Mouse (Mus musculus) CD4-positive, CD25-positive, alpha-beta regulatory T cell, adult 4 months (primary cell): Measurements from ENCODE around the gene Lurap1l. TPM values are rescaled to one million over a fixed set of nuclear protein-coding genes. Genes with fewer than 3 reads are reported as not detected.

Experiments
- ATAC-seq: one replicate; pipeline ENCODE4 v1.8.0; 2017
- polyA plus RNA-seq, 2 experiments: library from polyadenylated mRNA; unstranded; fragments of 100-300 nt; shearing (Covaris generic); gene quantifications; one replicate each; pipeline ENCODE4 v1.2.1; 2017

Lurap1l gene
- polyA plus RNA-seq, 2 experiments from 2014 or later: not detected

DNA sequence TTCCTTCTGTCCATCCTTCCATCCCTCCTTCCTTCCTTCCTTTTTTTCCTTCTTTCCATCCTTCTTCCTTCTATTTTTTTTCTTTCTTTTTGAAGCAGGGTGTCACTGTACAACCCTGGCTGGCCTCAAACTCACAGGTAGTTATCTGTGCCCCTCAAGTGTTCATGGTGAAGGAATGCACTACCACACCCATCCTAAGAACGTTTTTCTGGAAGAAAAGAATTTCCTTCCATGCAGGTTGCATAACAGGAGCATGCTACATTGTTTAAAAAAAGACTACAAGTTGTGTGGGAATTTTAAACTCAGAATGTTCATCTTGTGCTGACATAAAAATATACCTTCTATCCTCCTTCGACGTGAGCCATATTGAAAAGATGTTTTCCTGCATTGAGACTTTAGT lies 7.4 kb downstream of the Lurap1l start:
- no peak for ATAC-seq

DNA sequence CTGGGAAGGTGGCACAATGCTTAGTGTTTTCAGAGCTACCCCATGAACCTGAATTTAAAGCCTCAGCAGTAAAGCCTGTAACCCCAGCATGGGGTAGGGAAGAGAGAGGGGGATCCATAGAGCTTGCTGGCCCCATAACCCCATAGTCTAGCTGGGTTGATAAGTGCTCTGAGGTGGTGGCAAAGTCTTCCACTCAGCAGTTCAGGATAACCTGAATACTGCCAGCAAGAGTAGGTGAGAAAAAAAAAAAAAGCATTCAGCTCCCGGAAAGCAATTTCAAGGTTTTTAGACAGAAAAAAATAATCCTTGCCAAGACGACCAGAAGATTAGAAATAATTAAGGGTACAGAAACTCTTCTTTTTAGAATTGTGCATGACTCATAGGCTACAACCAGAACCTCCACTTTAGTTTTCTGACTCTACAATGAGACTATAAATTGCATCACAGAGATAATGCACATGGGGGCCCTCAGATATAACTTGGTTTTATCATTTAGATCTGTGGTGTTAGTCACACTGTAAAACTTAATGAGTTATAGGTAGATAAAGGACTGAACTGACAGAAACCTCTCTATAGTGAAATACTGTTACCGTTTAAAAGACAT lies 8.2 kb downstream of the Lurap1l start:
- no peak for ATAC-seq

DNA sequence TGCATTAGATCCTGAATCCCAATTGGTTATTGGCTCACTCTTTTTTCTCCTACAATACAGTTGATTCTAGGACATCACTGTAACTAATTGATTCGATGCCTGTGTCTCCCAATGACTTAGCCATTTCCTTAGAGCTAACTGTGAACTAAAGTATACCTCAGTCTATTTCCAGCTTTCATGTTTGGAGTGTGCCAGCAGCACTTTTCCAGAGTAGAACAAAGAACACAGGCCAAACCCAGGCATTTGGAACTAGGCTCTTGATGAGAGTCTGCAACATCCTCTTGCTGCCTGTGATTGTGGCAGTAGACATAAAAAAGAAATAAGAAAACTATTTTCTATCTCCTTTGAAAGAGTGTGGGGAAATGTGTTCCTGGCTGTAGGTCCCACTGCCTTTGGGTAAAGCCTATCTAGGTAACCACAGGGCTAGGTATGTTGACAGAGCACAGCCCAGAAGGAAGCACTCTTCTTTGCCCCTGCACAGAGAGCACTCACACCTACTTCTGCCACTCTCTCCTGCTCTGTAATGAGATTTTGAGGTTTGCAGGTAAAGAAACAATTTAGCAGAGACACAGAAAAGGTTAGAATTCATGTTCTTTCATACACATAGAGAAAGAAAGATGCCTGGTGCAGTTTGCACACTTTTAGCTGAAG lies 8.9 kb downstream of the Lurap1l start:
- ATAC-seq: no peak

DNA sequence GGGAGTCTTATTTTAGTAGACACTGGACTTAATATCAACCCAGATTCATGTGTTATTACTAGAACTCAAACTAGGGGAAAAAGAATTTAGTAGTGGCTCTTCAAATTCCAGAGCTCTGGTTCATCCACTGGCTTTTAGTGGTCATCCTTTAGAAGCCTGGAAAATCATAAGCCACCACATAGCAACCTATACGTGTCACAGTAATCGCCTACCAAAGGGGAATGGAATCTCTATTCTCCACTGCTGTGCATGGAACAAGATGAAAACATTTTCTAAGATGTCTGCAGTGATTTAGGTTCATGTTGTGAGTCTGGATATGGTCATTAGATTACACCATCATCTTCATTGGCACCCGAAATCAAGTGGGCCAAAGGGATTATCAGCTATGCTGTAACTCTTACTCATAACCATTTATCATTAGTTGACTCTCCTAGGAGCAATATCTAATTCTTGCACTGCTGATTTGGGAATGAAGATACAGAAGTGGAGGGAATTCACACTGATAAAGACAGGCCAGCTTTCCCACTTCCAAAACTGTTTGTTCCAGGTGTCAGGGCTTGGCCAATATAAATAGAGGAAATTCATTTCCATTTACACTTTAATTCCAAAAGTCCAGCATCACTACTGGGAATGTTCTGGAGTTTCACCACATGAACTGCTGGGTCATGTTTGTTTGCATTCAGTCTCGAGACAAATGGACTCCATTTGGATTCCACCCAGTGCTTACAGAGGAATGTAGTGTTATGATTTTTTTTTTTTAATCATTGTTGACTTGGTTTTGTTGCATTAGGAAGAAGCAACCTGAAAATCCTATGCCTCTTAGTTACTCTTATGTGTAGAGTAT lies 11.4 kb downstream of the Lurap1l start:
- no peak for ATAC-seq

DNA sequence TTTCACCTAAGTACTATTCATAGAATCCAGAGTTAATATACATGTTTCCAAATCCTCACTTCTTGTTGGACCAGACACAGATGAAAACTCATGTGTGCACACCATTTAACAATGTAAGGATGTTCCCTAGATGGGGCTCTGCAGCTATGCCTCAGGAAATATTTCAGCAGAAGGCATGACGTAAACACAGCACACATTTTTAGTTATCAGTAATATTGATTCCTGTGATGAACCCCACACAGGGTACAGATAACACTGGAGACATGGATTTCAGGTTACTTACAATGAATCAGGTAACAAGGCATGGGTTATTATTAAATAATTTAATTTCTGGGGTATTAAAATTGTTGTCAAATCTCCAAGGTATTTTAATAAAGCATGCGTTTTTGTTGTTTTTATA lies 12.2 kb downstream of the Lurap1l start:
- ATAC-seq: no peak

DNA sequence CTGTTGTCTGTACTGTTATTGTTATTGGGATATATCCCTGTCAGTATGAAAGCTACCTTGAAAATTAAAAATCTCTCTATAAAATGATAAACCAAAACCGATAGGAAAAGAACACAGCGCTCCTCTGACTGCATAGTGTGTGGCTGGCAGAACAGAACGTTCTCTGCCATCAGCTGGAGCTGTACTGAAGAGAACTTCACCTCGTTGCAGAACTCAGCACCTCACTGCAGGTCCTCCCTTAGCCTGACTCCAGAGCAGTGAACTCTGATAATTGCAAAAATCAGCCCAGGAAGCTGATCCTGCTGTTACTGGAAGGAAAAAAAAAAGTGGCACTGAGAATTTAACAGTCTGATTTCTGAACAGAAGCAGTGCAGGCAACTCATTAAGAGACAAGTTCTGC lies 14.4 kb downstream of the Lurap1l start:
- ATAC-seq: no peak

DNA sequence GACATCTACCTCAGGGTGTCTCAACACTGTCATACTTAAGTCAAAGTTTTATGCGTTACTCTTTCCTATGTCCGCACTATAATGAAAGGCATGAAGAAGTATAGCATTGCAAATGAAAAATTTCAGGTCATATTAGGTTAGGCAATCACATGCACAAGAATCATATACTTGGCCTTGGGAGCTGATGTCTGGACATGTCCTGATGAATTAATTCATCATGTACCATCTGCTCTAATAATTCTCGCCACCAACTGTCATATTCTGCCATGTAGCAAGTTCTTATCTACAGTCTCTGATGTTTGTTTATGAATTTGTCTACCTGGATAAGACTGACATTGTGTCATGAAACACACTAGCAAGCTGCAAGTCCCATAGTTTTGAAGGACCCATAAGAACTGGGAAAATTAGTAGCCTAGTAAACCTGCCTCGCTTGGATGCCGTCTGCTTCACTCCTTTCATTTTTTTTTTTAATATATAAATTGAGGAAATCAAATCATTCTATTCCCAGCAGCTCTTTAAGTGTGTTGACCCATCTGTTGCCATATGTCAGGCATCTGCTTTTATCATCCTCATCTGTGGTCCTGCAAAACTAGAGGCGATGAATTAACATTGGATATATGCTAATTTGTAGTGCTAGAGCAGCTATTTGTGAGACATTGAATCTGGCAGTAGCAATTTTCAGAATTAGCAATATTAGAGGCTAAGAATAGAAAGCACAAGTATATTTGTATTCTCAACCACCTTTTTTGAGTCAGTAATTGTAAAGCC lies 15.5 kb downstream of the Lurap1l start:
- ATAC-seq: no peak

DNA sequence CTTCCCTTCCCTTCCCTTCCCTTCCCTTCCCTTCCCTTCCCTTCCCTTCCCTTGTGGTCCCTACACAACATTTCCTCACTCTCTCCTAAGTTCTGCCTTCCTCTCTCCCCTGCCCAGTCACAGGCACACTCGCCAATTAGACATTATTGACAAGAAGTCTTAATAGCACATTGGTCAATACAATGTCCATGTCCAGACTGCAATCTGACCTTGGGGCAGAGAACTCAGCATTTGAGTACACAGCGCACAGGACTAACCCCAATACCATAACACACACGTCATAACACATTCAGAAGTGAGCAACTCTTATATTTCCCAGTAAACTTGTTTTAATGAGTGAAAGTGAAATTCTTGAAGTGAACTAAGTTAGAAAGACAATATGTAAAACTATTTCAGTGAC lies 24.3 kb downstream of the Lurap1l start:
- ATAC-seq: no peak

DNA sequence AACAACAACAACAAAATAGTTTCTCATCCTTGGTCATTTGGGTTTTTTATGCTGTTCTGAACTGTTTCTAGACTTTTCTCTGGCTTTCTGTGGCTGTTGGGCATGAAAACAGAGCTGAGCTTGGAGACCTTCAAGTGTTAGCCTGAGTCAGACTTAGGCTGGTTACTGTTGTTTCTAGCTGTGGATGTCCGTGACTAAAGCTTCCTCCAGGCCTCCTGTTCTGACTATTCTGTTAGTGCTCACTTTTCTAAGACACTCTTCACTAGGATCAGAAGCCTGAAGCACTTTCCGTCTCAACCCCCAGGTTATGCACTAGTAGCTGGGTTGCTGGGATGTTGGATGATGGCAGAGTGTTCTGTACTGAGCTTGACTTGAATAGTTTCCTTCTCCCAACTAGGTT lies 28.7 kb downstream of the Lurap1l start:
- ATAC-seq: no peak

DNA sequence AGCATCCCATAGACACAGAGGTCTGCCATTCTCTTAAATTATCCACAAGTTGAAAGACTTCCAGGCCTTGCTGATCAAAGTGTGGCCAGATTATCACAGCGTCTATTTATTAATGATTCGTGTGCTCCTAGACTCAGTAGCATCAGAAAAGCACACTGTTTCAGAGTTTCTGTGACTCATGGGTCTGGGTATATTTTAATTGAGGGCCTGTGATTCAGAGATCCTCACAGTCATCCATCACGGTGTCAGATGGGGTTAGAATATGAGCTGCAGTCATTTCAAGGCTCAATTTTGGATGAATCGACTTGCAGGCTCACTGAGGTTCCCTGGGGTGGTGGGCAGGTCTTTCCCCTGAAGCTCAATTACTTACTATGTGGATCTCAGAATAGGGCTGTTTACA lies 30.5 kb downstream of the Lurap1l start:
- ATAC-seq: no peak

DNA sequence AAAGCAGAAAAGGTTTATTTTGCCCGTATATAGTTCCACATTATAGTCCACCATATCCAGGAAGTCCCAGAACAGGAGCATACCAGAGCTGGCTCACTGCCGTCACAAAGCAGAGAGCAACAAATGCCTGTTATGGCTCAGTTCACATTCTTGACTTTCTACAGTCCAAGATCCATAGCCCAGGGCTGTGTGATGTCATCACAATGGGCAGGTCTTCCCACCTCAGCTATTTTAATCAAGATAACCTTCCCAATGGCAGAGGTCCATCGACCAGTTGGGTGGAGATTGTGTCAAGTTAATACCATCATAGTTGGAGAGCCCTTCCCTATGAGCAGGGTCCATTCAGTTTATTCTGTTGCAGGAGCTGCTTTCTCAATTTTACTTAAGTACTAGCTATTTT lies 31.5 kb downstream of the Lurap1l start:
- no peak for ATAC-seq

DNA sequence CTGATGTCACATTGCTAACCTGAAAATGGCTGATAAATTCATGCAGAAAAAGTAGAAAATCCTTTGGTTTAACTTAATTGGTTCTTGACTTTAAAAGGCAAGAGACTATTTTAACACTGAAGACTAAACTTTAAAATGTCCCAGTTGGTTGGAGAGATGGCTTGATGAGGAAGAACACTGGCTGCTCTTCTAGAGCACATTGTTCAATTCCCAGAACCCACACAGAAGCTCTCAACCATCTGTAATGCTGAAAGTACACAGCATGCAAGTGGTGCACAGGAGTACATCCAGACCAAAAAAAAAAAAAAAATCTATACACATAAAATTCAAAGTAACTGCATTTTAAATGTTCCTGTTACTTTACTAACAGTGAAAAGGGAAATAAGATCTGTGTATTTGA lies 34.2 kb downstream of the Lurap1l start:
- no peak for ATAC-seq

DNA sequence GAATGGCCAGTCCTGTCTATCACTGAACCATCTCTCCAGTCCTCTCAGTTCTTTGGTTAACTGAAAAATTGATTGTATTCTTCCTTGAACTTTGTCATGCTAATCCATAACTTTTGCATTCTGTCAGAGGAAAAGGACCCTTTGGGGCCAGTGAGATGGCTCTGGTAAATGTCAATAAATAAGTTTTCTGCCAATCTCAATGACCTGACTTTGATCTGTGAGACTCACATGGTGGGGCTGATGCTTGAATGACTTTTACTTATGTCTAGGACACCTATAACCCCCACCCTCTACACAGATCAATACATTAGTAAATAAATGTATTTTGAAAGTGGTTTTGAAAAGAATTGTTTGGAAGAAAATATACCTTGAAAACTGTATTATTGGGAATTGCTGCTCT lies 38.7 kb downstream of the Lurap1l start:
- no peak for ATAC-seq

DNA sequence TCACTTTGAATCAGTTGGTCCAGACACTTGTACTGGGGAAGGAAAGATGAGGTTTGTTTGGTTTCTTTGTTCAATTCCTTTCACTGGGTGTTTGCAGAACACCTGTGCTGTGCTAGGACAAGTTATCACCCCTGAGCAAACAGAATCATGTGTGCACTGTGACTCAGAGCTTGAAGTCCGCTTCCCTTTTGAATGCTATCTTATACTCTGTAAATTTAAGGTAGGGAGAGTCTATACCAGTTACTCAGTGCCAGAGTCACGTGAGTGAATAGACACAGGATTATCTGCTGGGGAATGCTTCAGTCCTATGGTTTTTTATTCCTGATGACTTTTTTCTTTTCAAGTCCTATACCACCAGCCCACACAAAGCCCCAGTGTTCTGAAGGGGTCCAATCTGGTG lies 39.3 kb downstream of the Lurap1l start:
- ATAC-seq: no peak

DNA sequence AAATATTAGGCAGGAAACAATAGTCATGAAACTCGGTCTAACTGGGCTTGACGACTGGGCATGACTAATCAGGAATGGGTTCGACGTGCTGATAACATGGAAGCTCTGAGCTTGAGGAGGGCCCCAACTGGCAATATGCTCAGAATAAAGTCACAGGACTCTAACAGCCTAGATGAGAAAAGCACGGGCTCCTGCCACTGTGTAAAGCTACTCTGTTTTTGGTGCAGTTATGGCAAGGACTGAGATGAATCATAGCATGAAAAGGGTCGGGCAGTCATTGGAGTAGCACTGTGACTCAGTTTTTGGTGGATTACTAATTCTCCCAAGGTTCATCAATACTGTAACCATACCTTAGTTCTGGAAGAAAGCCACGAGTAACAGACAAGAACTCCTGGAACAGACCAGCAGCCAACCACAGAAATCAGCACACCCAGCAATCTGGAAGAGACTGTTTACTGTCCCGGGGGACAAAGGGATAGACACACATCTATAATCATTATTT lies 39.9 kb downstream of the Lurap1l start:
- ATAC-seq: no peak

DNA sequence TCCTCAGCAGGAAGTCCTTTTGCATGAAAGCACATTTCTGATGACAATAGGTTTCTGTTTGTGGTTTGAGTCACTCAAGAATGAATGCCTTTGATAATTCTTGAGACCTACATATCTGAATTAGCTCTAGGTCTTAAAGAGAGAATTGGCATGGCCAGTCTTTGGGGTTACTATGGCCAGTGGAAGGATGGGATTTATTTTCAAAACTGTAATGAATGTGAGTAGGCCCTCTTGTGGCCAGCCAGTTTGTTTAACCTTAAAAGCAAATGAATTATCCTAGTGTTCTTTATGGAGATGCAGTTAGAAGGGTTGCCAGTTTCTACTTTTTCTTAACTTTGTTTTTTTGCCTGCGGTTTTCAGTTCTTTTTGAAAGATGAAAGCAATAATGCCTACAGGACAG lies 42.2 kb downstream of the Lurap1l start:
- no peak for ATAC-seq

DNA sequence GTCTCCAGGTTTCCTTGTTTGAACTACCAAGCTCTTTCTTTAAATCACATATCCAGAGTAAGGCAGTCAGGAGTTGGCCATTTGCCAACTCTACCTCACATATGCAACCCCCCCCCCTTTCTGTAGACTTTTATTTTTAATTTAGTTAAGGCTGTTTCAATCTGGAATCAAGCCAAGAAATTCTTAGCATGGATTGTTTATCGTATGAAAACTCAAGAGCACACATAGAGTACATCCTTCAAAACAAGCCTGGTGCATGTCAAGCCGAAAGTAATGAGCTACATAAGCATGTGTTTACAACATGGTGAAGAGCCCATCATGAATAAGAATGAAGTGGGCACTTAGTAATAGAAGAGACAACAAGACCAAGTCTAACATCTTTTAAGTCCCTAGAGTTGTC lies 45.5 kb downstream of the Lurap1l start:
- ATAC-seq: no peak

DNA sequence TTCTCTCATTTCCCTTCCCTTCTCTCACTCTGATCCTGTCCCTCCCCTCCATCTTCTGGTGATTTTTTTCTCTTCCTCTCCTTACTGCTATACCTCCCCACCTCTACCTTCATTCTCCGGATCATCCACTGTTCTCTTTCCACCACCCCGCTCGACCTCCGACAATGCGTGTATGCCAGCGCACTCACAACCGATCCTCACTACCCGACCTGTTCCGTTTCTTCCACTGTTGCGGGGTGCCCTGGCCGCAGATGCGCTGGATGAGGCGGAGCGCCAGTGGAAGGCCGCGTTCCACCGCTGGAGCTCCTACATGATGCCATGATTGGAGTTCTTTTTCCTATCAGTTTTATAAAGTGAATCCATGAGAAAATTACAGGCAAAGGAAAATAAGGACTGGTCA lies 57.1 kb downstream of the Lurap1l start:
- ATAC-seq: no peak

DNA sequence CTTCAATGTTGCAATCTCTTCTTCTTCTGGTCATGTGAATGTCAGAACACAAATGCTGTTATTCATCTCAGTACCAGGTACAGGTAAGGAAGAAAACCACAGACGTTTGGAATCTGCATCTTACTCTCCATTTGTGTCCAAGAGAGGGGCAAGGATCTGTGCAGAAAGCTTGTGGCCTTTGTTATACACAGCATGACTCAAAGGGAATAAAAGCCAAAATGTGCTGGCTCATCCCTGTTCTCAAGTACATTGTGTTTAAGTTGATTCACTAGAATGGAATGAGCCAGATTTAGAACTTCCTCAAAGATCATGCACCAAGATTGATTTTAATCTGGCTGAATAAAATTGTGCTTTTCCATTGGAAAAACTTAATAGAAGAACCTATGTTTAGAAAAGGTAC lies 61.4 kb downstream of the Lurap1l start:
- no peak for ATAC-seq

DNA sequence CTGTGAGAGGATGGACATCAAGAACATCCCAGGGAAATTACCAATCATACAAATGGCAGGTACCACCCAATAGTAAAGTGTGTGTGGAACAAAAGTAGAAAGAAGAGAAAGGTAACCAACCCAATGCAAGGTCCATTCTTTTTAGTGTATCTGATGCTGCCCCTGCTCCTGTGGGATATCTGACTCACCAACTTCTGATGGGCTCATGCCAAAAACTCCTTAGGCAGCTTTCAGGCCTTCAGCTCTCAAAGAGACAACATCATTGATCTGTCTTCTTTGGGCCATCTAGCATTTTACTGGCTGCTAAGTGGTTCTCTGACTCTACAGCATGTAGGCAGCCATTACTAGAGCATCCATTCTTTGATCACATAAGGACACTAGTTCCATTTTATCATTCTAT lies 63.5 kb downstream of the Lurap1l start:
- no peak for ATAC-seq

DNA sequence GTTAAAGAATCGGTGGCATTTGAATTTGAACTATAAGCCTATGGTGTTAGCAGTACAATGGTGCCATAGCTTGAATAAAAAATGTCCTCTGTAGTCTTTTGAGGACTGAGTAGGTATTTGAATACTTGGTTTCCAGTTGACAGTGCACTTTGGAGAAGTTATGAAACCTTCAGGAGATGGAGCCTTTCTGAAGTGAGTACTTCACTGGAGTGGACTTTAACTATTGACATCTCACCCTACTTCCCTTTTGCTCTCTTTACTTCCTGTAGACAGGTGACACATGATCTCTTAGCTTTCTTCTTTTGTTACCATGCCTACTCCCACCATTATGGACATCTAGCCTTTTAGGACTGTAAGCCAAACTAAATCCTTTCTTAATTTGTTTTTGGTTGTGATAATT lies 80.4 kb downstream of the Lurap1l start:
- ATAC-seq: no peak

DNA sequence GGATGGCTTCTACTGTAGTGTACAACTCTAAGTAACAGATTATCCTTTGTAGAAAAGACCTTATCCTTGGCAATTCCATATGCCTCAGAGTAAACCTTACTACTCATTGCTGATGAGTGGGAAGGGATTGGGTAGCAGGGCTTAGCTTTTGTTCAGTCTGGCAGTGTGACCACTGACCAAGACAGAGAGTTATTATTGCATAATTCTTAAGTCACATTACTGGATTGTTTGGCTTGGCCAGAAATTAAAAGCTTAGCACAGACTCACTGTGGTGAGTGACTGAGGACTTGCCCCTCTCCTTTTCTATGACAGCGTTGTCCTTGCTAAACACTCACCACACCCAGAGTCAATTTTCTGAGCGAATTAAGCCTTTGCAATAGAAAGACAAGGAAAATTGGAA lies 93.1 kb downstream of the Lurap1l start:
- ATAC-seq: no peak
